Mouse (Mus musculus) liver, adult 2 months (tissue): ENCODE measurements at regions not wholly inside any gene's neighbourhood (a gene's known extent, or its start where the extent isn't known, plus 50 kb on each side); places are given as distances from the start of the nearest gene placed in this dataset.
A peak's percentile ranks its signal among the peaks of the same experiment; 100 is the strongest.
"Not testable (repeated sequence)": the region's sequence is repeated elsewhere in the genome, so short reads cannot be mapped to it uniquely, and the experiment has no call there.

ENCODE experiments used
- DNase-seq: peaks from one replicate; pipeline ENCODE4 v3.0.0-alpha.2; 2011; ENCODE audit warnings: low read depth, low spot score; ENCODE audit errors: extremely low read depth
- H3K27ac ChIP-seq: fragments of 200-500 bp; replicated peaks from 2 replicates; pipeline ENCODE4 v1.5.1; 2012; ENCODE audit warnings: low read depth, mild to moderate bottlenecking, control low read depth, inconsistent platforms, low read length; ENCODE audit not compliant: insufficient read depth
- H3K27me3 ChIP-seq: fragments of 200-500 bp; 2 replicates; pipeline ENCODE4 v1.6.1; 2012; ENCODE audit warnings: mild to moderate bottlenecking, moderate library complexity, low read length, inconsistent platforms; ENCODE audit not compliant: control insufficient read depth, insufficient read depth
- H3K36me3 ChIP-seq: fragments of 200-500 bp; 2 replicates; pipeline ENCODE4 v1.6.1; 2012; ENCODE audit warnings: low read length, inconsistent platforms; ENCODE audit not compliant: control insufficient read depth, insufficient read depth
- H3K4me1 ChIP-seq: fragments of 200-500 bp; 2 replicates; pipeline ENCODE4 v1.6.1; 2011; ENCODE audit warnings: low read length; ENCODE audit not compliant: control insufficient read depth, insufficient read depth
- H3K4me3 ChIP-seq: fragments of 200-500 bp; 2 replicates; pipeline ENCODE4 v1.5.1; 2011; ENCODE audit warnings: low read depth, mild to moderate bottlenecking, control low read depth, low read length, moderate library complexity; ENCODE audit not compliant: insufficient read depth
- H3K79me2 ChIP-seq: fragments of 200-500 bp; 2 replicates; pipeline ENCODE4 v1.6.1; 2012; ENCODE audit warnings: inconsistent platforms, mild to moderate bottlenecking, low read length, moderate library complexity; ENCODE audit not compliant: control insufficient read depth, insufficient read depth
- H3K9ac ChIP-seq: fragments of 200-500 bp; 2 replicates; pipeline ENCODE4 v1.6.1; 2012; ENCODE audit warnings: low read depth, mild to moderate bottlenecking, control low read depth, inconsistent platforms, low read length
- CTCF ChIP-seq: fragments of 200-500 bp; IDR thresholded peaks from 2 replicates; pipeline ENCODE4 v1.5.1; 2011; ENCODE audit warnings: low read depth, low read length, control low read depth
- POLR2A ChIP-seq: fragments of 200-500 bp; IDR thresholded peaks from 2 replicates; pipeline ENCODE4 v1.6.1; 2011; ENCODE audit warnings: low read length, control low read depth; ENCODE audit not compliant: insufficient read depth; ENCODE audit errors: extremely low read depth
- WGBS: fragments of 180-500 bp; shearing (Covaris S2); methylation state at CpG from one replicate; pipeline ENCODE4 v1.1.7; 2018; 5-methylcytosine and 5-hydroxymethylcytosine counted together

GRCm38 (mm10) chr12:6638761-6639281 is 1263.3 kb upstream of the Klhl29 start:
- TF ChIP-seq POLR2A (no peak), CTCF (no peak)
- Histone ChIP-seq H3K27ac (no peak overlapping the region), H3K4me3 (no peak overlapping the region), H3K36me3 (no peaks in the 10 kb centered on the region), H3K79me2 (no peaks in the 10 kb centered on the region), H3K9ac (no peak overlapping the region), H3K27me3 (no peaks in the 10 kb centered on the region), H3K4me1 (no peaks in the 10 kb centered on the region)
- 69% methylated on average over 7 of the region's 7 CpGs for WGBS
- DNase-seq, result no peak

DNA sequence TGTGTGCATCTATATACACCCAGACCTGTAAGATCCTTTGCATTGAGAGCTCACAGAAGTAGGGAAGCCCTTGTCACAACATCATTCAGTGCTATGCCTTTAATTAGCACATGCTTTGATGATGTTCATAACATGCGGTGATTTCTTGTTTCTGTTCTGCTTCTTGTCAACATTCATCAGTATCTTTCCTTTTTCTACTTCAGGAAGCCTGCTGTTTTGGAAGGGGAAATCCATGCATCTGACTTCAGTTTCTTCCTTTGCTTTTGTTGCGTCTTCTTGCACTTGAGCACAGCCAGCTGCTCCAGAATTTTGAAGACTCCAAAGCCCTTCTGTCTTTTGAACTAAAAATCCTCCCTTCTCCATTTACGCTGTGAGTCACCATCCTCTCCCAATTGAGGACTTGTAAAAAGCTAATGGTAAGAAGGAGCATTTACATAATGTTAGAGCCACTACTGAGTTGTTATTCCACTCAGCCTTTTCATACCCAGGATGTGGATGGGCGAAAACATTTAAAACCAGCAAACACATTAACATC is 1262.4 kb upstream of the Klhl29 start:
- Histone ChIP-seq H3K27me3 (no peaks in the 10 kb centered on the region), H3K36me3 (no peaks in the 10 kb centered on the region), H3K4me1 (no peaks in the 10 kb centered on the region), H3K79me2 (no peaks in the 10 kb centered on the region), H3K9ac (no peak overlapping the region), H3K27ac (no peak overlapping the region), H3K4me3 (no peak overlapping the region)
- no peak for TF ChIP-seq POLR2A
- no peak for TF ChIP-seq CTCF
- WGBS, result 80% methylated on average over 4 of the region's 4 CpGs
- DNase-seq, result no peak

GRCm38 (mm10) chr12:6622575-6623146 is 1247.2 kb upstream of the Klhl29 start:
- Histone ChIP-seq H3K4me1 (no peaks in the 10 kb centered on the region), H3K36me3 (no peaks in the 10 kb centered on the region), H3K4me3 (no peak overlapping the region), H3K27me3 (no peaks in the 10 kb centered on the region), H3K79me2 (no peaks in the 10 kb centered on the region), H3K27ac (no peak overlapping the region), H3K9ac (no peak overlapping the region)
- TF ChIP-seq POLR2A (no peak), CTCF (no peak)
- 59% methylated on average over 1 of the region's 1 CpGs for WGBS
- no peak for DNase-seq

- Histone ChIP-seq H3K9ac (no peak overlapping the region), H3K27me3 (no peaks in the 10 kb centered on the region), H3K4me1 (no peaks in the 10 kb centered on the region), H3K79me2 (no peaks in the 10 kb centered on the region), H3K4me3 (no peak overlapping the region), H3K27ac (no peak overlapping the region), H3K36me3 (no peaks in the 10 kb centered on the region)
- TF ChIP-seq POLR2A (no peak), CTCF (no peak)
- peak; percentile 13 for DNase-seq
- WGBS, result 13% methylated on average over 1 of the region's 1 CpGs
These were observed 1225.6 kb upstream of the Klhl29 start for GRCm38 (mm10) chr12:6601111-6601510.

- H3K4me1 ChIP-seq, DNase-seq, H3K9ac ChIP-seq, H3K27ac ChIP-seq, H3K36me3 ChIP-seq, H3K27me3 ChIP-seq, H3K4me3 ChIP-seq, H3K79me2 ChIP-seq: not testable (repeated sequence)
- WGBS, result 45% methylated on average over 3 of the region's 3 CpGs
These were observed 1220.0 kb upstream of the Klhl29 start for GRCm38 (mm10) chr12:6595484-6595883.

DNA sequence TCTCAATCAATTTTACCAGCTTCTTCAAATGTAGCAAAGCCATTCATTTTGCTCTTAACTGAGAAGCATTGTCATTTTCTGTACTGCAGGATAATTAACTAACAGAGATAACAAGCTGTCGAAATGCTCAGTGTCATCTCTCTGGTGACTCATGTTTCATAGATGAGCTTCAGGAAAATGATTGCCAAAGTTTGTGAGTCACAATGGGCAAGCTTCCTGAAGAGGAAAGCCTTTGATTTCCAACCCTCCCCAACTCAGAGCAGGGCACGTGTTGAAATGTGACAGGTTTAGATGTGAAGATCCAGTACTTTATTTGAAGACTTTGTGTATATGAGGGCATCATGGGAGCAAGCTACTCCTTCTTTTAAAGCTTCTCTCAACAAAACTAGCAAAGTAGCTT is 1214.7 kb upstream of the Klhl29 start:
- Histone ChIP-seq H3K9ac (no peak overlapping the region), H3K4me1 (no peaks in the 10 kb centered on the region), H3K27ac (no peak overlapping the region), H3K4me3 (no peak overlapping the region), H3K79me2 (no peaks in the 10 kb centered on the region), H3K27me3 (no peaks in the 10 kb centered on the region), H3K36me3 (no peaks in the 10 kb centered on the region)
- 52% methylated on average over 2 of the region's 2 CpGs for WGBS
- TF ChIP-seq POLR2A (no peak), CTCF (no peak)
- no peak for DNase-seq
